Mouse (Mus musculus) limb, embryonic 10.5 days (tissue): ENCODE measurements around the gene Papln. TPM values are rescaled to one million over a fixed set of nuclear protein-coding genes. Genes with fewer than 3 reads are reported as not detected.

Source experiments
- DNase-seq: peaks from one replicate; pipeline ENCODE4 v3.0.0-alpha.2; 2017; ENCODE audit warnings: low spot score
- H3K27ac ChIP-seq: fragments of 300-500 bp; sonication (generic); 2 replicates; pipeline ENCODE4 v1.5.1; 2016; ENCODE audit warnings: mild to moderate bottlenecking
- H3K27me3 ChIP-seq: fragments of 300-500 bp; sonication (generic); 2 replicates; pipeline ENCODE4 v1.6.1; 2016; ENCODE audit warnings: low read depth, mild to moderate bottlenecking; ENCODE audit not compliant: poor library complexity, severe bottlenecking
- H3K36me3 ChIP-seq: fragments of 300-500 bp; sonication (generic); 2 replicates; pipeline ENCODE4 v1.6.1; 2016; ENCODE audit warnings: mild to moderate bottlenecking, moderate library complexity
- H3K4me1 ChIP-seq: fragments of 300-500 bp; sonication (generic); 2 replicates; pipeline ENCODE4 v1.6.1; 2016
- H3K4me3 ChIP-seq: fragments of 300-500 bp; sonication (generic); 2 replicates; pipeline ENCODE4 v1.5.1; 2016; ENCODE audit warnings: mild to moderate bottlenecking, moderate library complexity
- H3K9me3 ChIP-seq: fragments of 300-500 bp; sonication (generic); replicated peaks from 2 replicates; pipeline ENCODE4 v1.6.1; 2016; ENCODE audit warnings: mild to moderate bottlenecking
- WGBS: fragments of 180-500 bp; shearing (Covaris S2); methylation state at CpG from one replicate; pipeline ENCODE4 v1.1.7; 2016; 5-methylcytosine and 5-hydroxymethylcytosine counted together
- polyA plus RNA-seq: library from polyadenylated mRNA; unstranded; fragments of >200 nt; fragmentation: Nextera tagmentation; extraction: Ambion mirVana; gene quantifications from 2 replicates; pipeline ENCODE4 v1.2.1, GENCODE M21; 2016

The Papln gene
- polyA plus RNA-seq, 1 experiment from 2014 or later: 0.11 TPM

GRCm38 (mm10) chr12:83743712-83744111 is 19.7 kb upstream of the Papln start:
- Histone ChIP-seq H3K9me3 (no peaks in the 10 kb centered on the region), H3K27me3 (no peaks in the 10 kb centered on the region), H3K4me3 (no peak overlapping the region), H3K27ac (no peak overlapping the region), H3K4me1 (peaks cover 21% of the 10 kb centered on the region), H3K36me3 (no peaks in the 10 kb centered on the region)
- DNase-seq: no peak
- 82% methylated on average over 3 of the region's 3 CpGs for WGBS

DNA sequence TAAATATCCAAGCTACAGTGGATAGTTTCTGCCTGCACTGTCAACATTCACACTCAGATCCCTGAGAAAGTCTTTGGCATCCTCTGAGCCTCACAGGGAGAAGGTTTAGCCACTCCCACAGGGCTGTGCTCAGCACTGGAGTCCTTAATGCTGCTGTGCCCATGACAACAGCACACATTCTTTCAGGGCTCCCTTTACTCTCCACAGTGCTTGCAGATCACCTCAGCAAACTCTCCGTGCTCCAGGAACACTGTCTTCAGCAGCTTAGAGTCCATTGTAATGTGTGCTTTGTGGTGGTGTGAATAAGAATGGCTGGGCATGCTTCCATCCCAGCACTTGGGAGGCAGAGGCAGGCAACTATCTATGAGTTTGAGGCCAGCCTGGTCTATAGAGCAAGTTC is 14.2 kb upstream of the Papln start:
- DNase-seq: no peak
- H3K36me3 ChIP-seq: no peaks in the 10 kb centered on the region
- H3K4me1 ChIP-seq: peaks cover 16% of the 10 kb centered on the region
- H3K27ac ChIP-seq: no peak overlapping the region
- no peak overlapping the region for H3K4me3 ChIP-seq
- no peaks in the 10 kb centered on the region for H3K9me3 ChIP-seq
- H3K27me3 ChIP-seq: no peaks in the 10 kb centered on the region
- 84% methylated on average over 1 of the region's 1 CpGs for WGBS

DNA sequence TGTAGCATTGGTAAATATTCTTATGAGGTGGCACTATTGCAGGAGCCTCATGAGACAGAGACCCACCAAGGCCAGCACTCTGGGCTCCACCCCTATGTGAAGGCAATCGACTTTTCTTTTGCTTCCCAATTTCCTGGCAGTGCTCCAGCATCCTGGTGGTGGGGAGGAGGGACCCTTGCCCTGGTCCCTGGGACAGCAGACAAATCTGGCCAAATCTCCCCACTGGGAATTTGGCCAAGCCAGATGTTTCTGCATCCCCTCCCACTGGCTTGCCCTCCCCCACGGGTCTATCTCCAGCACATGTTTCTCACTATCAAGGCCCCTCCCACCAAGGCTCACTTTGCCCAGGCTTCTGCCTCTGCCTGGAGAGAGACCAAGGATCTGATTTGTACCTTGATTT is 10.9 kb upstream of the Papln start:
- Histone ChIP-seq H3K4me1 (peaks cover 10% of the 10 kb centered on the region), H3K27me3 (no peaks in the 10 kb centered on the region), H3K9me3 (no peaks in the 10 kb centered on the region), H3K36me3 (no peaks in the 10 kb centered on the region), H3K27ac (peak overlapping the region; percentile 53), H3K4me3 (no peak overlapping the region)
- 33% methylated on average over 2 of the region's 2 CpGs for WGBS
- DNase-seq: no peak

GRCm38 (mm10) chr12:83758735-83759134 is 4.7 kb upstream of the Papln start:
- peaks cover 10% of the 10 kb centered on the region; the same call in 1 of the 2 replicates for H3K27me3 ChIP-seq
- no peaks in the 10 kb centered on the region for H3K36me3 ChIP-seq
- no peak for DNase-seq
- H3K4me3 ChIP-seq: no peak overlapping the region
- WGBS: 77% methylated on average over 10 of the region's 10 CpGs
- H3K4me1 ChIP-seq: peaks cover 22% of the 10 kb centered on the region
- no peak overlapping the region for H3K27ac ChIP-seq
- H3K9me3 ChIP-seq: no peaks in the 10 kb centered on the region

DNA sequence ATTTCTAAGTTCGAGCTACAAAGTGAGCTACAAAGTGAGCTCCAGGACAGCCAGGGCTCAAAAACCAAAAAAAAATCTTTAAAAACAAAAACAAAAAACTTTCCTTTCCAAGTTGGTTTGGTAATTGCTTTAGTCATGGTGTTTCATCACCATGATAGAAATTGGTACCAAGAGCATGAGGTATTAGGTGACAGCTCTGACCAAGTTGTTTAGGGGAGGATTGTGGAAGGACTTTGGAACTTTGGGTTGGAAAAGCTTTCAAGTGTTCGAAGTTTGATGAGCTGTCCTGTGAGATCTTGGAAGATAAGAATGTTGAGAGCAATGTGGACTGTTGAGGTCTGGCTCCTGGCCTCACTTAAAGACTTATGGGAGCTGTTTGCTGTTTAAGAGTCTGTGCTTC is 3.2 kb upstream of the Papln start:
- Histone ChIP-seq H3K36me3 (no peaks in the 10 kb centered on the region), H3K27ac (no peak overlapping the region), H3K27me3 (peaks cover 21% of the 10 kb centered on the region), H3K9me3 (no peaks in the 10 kb centered on the region), H3K4me1 (peaks cover 36% of the 10 kb centered on the region), H3K4me3 (no peak overlapping the region)
- no peak for DNase-seq
- 89% methylated on average over 2 of the region's 2 CpGs for WGBS

DNA sequence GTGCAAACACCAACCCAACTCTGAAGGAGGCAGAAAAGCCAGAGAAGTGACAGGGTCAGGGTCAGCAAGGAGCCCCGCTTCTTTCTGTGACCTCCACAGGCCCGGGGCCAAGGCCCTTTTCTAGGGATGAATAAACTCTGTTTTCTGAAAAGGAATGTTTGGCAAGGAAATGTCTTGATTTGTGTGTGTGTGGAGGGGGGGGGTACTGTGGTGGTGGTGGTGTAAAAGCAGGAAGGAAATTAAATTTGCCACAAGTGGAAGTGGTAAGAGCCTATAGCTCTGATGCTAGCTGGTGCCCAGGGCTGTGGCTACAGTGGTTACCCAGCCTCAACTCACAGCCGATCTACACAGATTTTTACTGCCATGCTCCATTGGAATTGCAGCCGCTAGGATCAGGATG is 728 bp upstream of the Papln start:
- H3K4me1 ChIP-seq: peaks cover 54% of the 10 kb centered on the region
- H3K27ac ChIP-seq: 0 out of 2 replicates have a peak overlapping the region, but pooled peaks have one; percentile 25
- WGBS: 38% methylated on average over 4 of the region's 4 CpGs
- H3K27me3 ChIP-seq: peaks cover 27% of the 10 kb centered on the region
- no peak overlapping the region for H3K4me3 ChIP-seq
- H3K9me3 ChIP-seq: no peaks in the 10 kb centered on the region
- H3K36me3 ChIP-seq: no peaks in the 10 kb centered on the region
- no peak for DNase-seq

GRCm38 (mm10) chr12:83764044-83764365 is 571 bp downstream of the Papln start:
- Histone ChIP-seq H3K4me1 (peaks cover 67% of the 10 kb centered on the region), H3K4me3 (peak overlapping the region; percentile 39), H3K27me3 (peaks cover 27% of the 10 kb centered on the region), H3K27ac (peak overlapping the region; percentile 46), H3K36me3 (no peaks in the 10 kb centered on the region), H3K9me3 (no peaks in the 10 kb centered on the region)
- WGBS: 11% methylated on average over 14 of the region's 14 CpGs
- peak; percentile 47 for DNase-seq

DNA sequence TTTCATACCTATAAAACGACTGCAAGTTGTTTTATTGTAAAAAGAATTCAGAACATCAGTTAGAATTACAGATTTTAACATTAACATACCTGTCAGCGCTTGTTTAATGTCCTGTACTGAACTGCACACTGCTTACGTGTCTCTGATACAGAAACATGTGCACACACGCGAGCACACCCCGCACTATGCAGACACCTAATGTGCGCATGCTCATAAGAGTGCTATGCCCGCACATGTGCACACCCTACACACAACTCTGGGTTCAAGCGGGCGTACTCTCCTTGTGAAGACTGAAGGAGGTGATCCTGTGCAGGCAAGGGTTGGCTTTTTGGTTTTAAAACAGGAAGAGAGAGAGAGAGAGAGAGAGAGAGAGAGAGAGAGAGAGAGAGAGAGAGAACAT is 1.1 kb downstream of the Papln start:
- Histone ChIP-seq H3K27ac (no peak overlapping the region), H3K9me3 (no peaks in the 10 kb centered on the region), H3K36me3 (no peaks in the 10 kb centered on the region), H3K4me3 (no peak overlapping the region), H3K4me1 (peaks cover 73% of the 10 kb centered on the region), H3K27me3 (peaks cover 27% of the 10 kb centered on the region)
- 76% methylated on average over 10 of the region's 10 CpGs for WGBS
- no peak for DNase-seq

DNA sequence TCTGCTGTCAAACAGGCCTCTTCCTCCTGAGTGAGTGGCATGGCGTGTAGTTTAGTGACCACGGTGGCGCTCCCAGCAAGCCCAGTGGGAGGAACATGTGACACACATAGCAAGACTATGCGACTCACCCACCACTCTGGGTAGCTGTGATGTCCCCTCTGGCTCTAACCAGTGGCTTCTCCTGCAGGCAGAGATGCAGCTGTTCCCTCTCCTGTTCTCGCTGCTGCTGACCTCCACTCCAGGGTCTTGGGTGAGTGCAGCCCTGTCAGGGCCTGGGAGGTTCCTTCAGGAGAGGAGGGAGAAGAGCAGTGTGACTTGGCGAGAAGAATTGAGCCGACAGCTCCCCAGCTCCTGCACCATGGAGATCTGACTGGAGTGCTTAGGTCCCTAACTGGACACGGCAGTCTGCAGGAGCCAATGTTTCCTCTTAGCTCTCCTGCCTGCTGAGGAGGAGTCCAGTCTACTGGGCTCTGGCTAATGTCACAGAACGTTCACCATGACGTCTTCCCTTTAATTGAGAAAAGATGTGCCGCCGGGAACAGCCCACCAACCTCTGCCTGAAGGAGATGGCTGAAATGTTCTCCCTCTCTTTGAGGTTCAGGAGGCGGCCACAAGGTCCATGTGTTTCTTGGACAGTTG is 2.6 kb downstream of the Papln start:
- Histone ChIP-seq H3K4me1 (peaks cover 86% of the 10 kb centered on the region), H3K4me3 (peak overlapping the region; percentile 5), H3K27me3 (peaks cover 27% of the 10 kb centered on the region), H3K36me3 (no peaks in the 10 kb centered on the region), H3K9me3 (no peaks in the 10 kb centered on the region), H3K27ac (peak overlapping the region; percentile 59)
- WGBS: 51% methylated on average over 13 of the region's 13 CpGs
- peak; percentile 65 for DNase-seq

DNA sequence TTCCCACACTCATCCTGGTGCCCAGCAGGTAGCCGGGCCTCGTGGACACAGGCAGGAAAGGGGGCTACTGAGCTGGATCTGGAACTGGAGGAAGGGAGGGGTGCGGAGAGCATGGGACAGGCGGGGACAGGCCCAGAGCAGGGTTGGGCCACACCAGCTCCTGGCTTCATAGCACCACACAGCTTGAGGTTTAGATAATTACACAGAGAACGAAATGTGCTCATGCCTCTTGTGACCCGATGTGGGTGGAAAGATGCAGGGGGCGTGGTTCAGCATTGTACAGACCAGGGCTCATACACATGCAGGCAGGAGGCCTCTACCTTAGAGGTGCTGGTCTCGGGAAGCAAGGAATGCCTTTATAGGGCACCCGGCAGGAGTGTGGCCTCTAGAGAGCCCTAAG is 4.4 kb downstream of the Papln start:
- DNase-seq: no peak
- 70% methylated on average over 9 of the region's 9 CpGs for WGBS
- Histone ChIP-seq H3K9me3 (no peaks in the 10 kb centered on the region), H3K27ac (peak overlapping the region; percentile 61), H3K36me3 (no peaks in the 10 kb centered on the region), H3K4me1 (peaks cover 73% of the 10 kb centered on the region), H3K27me3 (peaks cover 33% of the 10 kb centered on the region), H3K4me3 (no peak overlapping the region)

- WGBS: 50% methylated on average over 14 of the region's 14 CpGs
- peak; percentile 59 for DNase-seq
- Histone ChIP-seq H3K27ac (peak overlapping the region; percentile 61), H3K4me1 (peaks cover 67% of the 10 kb centered on the region), H3K27me3 (peaks cover 27% of the 10 kb centered on the region), H3K36me3 (no peaks in the 10 kb centered on the region), H3K4me3 (no peak overlapping the region), H3K9me3 (no peaks in the 10 kb centered on the region)
Measured at GRCm38 (mm10) chr12:83768235-83768899, 4.9 kb downstream of the Papln start.

- peaks cover 55% of the 10 kb centered on the region for H3K4me1 ChIP-seq
- peak overlapping the region; percentile 31 for H3K4me3 ChIP-seq
- WGBS: 7% methylated on average over 25 of the region's 25 CpGs
Measured at GRCm38 (mm10) chr12:83770418-83771256, 7.2 kb downstream of the Papln start.

DNA sequence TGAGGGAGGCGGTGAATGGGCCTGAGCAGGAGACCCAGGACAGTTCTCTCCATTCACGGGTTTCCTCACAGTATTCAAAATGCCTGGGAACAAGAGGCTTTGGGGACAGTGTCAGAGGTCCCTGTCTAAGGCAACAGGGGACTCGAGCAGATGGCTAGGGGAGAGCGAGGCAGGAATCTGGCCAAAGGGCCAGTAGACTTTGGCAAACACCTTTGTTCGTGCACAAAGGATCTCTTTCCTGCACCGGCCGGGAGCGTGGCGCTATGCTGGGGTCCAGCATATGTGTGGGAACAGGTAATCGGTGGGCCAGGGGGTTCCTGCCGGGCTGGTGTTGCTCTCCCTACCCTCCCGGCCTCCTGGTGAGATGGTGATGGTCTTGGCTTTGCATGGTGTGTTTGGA is 12.2 kb downstream of the Papln start:
- no peak for DNase-seq
- 83% methylated on average over 12 of the region's 12 CpGs for WGBS
- H3K27me3 ChIP-seq: peaks cover 11% of the 10 kb centered on the region
- H3K9me3 ChIP-seq: no peaks in the 10 kb centered on the region
- H3K36me3 ChIP-seq: no peaks in the 10 kb centered on the region
- no peak overlapping the region for H3K4me3 ChIP-seq
- peaks cover 7% of the 10 kb centered on the region for H3K4me1 ChIP-seq
- H3K27ac ChIP-seq: no peak overlapping the region

More at GRCm38 (mm10) chr12:83770418-83771256, 7.2 kb downstream of the Papln start:
- no peaks in the 10 kb centered on the region for H3K9me3 ChIP-seq
- peaks cover 17% of the 10 kb centered on the region for H3K27me3 ChIP-seq
- H3K36me3 ChIP-seq: no peaks in the 10 kb centered on the region
- H3K27ac ChIP-seq: peak overlapping the region; percentile 12; the same call in 1 of the 2 replicates
- DNase-seq: peak; percentile 81
